Mouse (Mus musculus): ENCODE measurements around the gene Qpctl. TPM values are rescaled to one million over a fixed set of nuclear protein-coding genes. Genes with fewer than 3 reads are reported as not detected.

Gene Qpctl
- 13.9 TPM for polyA plus RNA-seq (2017; shearing (Covaris generic))

DNA sequence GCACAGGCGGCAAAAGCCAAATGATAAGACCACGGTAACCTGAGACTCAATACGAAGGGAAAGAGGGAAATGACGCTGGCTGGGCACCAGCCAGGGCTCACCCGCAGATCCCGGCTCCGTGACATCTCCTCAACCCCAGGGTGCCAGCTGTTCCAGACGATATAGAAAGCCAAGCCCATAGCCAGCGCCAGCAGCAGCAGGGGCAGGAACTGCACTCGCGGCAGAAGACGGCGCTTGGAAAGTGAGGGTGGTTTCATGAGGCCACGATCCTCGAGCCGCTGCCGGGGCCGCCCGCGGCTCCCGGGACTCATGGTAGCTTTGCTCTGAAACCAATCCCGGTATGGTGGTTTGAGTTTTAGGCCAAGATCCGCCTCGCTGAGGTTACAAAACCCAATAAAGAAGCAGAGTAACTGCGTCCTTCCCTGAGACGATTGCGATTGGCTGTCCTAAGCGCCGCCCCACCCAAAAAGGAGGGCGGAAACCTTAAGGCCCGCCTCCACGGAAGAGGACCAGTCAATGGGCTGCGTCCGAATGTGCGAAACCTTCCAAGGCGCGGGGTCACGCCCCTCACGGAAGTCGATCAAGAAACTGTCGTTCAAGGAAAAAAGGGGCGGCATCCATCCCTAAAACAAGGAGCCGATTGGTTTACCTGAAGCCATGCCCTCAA, at the start of gene Qpctl:
Gene Qpctl (minus strand): TSS at position 417 of the 667 bp plus-strand sequence.

DNA sequence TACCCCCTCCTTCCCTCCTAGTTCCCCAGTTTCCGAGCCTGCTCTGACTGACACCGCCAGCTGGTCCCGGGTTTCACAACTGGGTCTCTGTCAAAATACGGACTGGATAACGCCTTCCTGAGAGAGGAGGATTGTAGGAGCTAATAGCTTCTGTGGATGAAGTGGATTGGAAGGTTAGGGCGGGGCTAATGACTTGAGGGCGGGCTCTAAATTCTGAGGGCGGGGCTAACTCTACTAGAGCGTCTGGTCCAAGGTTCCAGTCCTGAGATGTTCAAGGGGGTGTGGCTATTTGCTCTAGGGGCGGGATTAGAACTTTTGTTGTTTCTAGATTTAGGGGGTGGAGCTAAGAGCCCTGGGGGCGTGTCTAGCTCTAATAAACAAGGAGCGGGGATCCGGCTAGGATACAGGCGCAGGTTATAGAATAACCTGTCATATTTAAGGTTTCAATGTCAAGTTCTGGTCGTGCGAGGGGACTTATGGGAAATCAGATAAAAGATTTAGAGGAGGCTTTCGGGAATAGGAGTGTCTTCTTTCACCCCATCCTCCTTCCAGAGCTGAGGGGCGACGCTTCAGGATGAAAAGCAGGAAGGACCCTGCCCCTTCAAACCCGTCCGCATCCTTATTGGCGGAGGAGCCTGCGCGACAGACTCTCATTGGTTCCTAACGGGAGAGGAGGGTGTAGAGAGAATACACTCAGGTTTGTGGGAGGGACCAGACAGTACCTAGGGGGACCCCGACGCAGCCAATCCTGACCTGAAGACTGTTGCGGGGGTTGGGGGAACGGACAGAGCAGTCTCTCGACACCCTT, 26.8 kb upstream of the Qpctl start, which contains the start of gene Eml2:
Gene Eml2 (plus strand): TSS at position 714 of the 808 bp plus-strand sequence.

GRCm38 (mm10) chr7:19165656-19166423, 16.7 kb upstream of the Qpctl start, which contains the start of gene Gipr:
Gene Gipr, minus strand, starts transcription at chr7:19166127.

GRCm38 (mm10) chr7:19149626-19150025, 535 bp upstream of the Qpctl start, which contains the start of gene Snrpd2:
Gene Snrpd2, plus strand, starts transcription at chr7:19149722.

GRCm38 (mm10) chr7:19119631-19120429, 29.3 kb downstream of the Qpctl start, which contains the start of gene Fbxo46:
Gene Fbxo46, plus strand, starts transcription at chr7:19119859.

DNA sequence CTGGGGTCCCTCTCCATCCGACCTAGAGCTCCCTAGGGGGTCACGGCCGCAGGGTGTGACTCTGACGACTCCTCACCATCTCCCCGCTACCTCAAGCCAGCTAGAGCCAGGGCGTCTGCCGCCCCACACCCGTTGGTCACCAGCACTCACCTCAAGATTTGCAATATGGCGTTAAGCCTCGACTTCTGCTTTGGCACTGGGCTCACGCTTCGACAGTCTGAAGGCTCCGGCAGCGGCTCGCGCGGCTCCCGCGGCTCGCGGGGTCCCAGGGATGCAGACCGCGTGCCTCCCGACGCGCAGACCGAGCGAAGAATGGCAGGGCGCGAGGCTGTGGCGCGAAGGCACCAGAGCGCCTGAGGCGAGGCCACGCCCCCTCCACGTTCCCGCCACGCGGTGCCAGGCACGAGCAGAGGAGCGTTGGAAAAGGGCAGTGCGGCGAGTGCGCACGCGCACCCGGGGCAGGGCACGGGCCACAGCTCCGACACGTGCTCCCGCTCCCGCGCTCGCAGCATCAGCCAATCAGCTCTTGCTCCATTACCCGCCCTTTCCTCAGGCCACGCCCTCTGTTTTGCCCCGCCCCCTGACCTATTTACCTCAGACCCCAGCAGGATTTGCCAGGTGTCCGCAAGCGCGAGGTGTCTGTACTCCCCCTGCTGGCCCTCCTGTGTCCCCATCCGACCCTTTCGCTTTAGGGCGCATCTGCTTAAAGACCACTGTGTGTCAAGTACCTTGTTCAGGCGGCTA, 30.9 kb downstream of the Qpctl start, which contains the start of gene Gm4969:
Gene Gm4969 (minus strand): TSS at position 341 of the 744 bp plus-strand sequence.

GRCm38 (mm10) chr7:19094471-19094825, 54.6 kb downstream of the Qpctl start, which contains the start of gene Six5:
Gene Six5, plus strand, starts transcription at chr7:19094594.

Other genes with a start within 250 kb of the Qpctl start
- gene Ccdc61, start 238.9 kb downstream of the Qpctl start, polyA plus RNA-seq (2017; shearing (Covaris generic)), result 49.0 TPM
- 0.04 TPM for gene Nova2, start 223.4 kb downstream of the Qpctl start, polyA plus RNA-seq (2017; shearing (Covaris generic))
- gene Nanos2, start 161.9 kb downstream of the Qpctl start, polyA plus RNA-seq (2017; shearing (Covaris generic)), result not detected
- 10.7 TPM for gene Mypop, start 158.0 kb downstream of the Qpctl start, polyA plus RNA-seq (2017; shearing (Covaris generic))
- 48.7 TPM for gene Irf2bp1, start 145.2 kb downstream of the Qpctl start, polyA plus RNA-seq (2017; shearing (Covaris generic))
- not detected for gene Foxa3, start 125.8 kb downstream of the Qpctl start, polyA plus RNA-seq (2017; shearing (Covaris generic))
- gene Sympk, start 124.9 kb downstream of the Qpctl start, polyA plus RNA-seq (2017; shearing (Covaris generic)), result 26.0 TPM
- not detected for gene Rsph6a, start 94.6 kb downstream of the Qpctl start, polyA plus RNA-seq (2017; shearing (Covaris generic))
- gene Dmwd, start 73.1 kb downstream of the Qpctl start, polyA plus RNA-seq (2017; shearing (Covaris generic)), result 0.07 TPM
- 0.48 TPM for gene Dmpk, start 65.4 kb downstream of the Qpctl start, polyA plus RNA-seq (2017; shearing (Covaris generic))
- gene Six5, start 54.7 kb downstream of the Qpctl start, polyA plus RNA-seq (2017; shearing (Covaris generic)), result 0.31 TPM
- gene Gm4969, start 30.9 kb downstream of the Qpctl start, polyA plus RNA-seq (2017; shearing (Covaris generic)), result 0.31 TPM
- gene Fbxo46, start 29.4 kb downstream of the Qpctl start, polyA plus RNA-seq (2017; shearing (Covaris generic)), result 24.0 TPM
- gene Snrpd2, start 431 bp upstream of the Qpctl start, polyA plus RNA-seq (2017; shearing (Covaris generic)), result 39.9 TPM
- gene Gipr, start 16.8 kb upstream of the Qpctl start, polyA plus RNA-seq (2017; shearing (Covaris generic)), result 0.10 TPM
- gene Eml2, start 27.1 kb upstream of the Qpctl start, polyA plus RNA-seq (2017; shearing (Covaris generic)), result 24.7 TPM
- 0.20 TPM for gene Gpr4, start 63.2 kb upstream of the Qpctl start, polyA plus RNA-seq (2017; shearing (Covaris generic))
- gene Opa3, start 79.0 kb upstream of the Qpctl start, polyA plus RNA-seq (2017; shearing (Covaris generic)), result 22.4 TPM
- gene Vasp, start 122.5 kb upstream of the Qpctl start, polyA plus RNA-seq (2017; shearing (Covaris generic)), result 303 TPM
- 2.4 TPM for gene Ppm1n, start 130.8 kb upstream of the Qpctl start, polyA plus RNA-seq (2017; shearing (Covaris generic))
- 0.34 TPM for gene Rtn2, start 133.3 kb upstream of the Qpctl start, polyA plus RNA-seq (2017; shearing (Covaris generic))
- gene Fosb, start 160.8 kb upstream of the Qpctl start, polyA plus RNA-seq (2017; shearing (Covaris generic)), result 0.72 TPM
- 77.0 TPM for gene Ercc1, start 195.5 kb upstream of the Qpctl start, polyA plus RNA-seq (2017; shearing (Covaris generic))
- 14.5 TPM for gene Cd3eap, start 210.2 kb upstream of the Qpctl start, polyA plus RNA-seq (2017; shearing (Covaris generic))
- 0.38 TPM for gene Ppp1r13l, start 210.5 kb upstream of the Qpctl start, polyA plus RNA-seq (2017; shearing (Covaris generic))
- gene Ercc2, start 232.7 kb upstream of the Qpctl start, polyA plus RNA-seq (2017; shearing (Covaris generic)), result 9.2 TPM

Measured in CD4-positive, CD25-positive, alpha-beta regulatory T cell (primary cell).